Mouse (Mus musculus): ENCODE results near the gene Fbxl17. TPM values are rescaled to one million over a fixed set of nuclear protein-coding genes. Genes with fewer than 3 reads are reported as not detected.

Fbxl17 gene
- total RNA-seq, 2 experiments from 2014 or later: 50.4 to 56.2 TPM

DNA sequence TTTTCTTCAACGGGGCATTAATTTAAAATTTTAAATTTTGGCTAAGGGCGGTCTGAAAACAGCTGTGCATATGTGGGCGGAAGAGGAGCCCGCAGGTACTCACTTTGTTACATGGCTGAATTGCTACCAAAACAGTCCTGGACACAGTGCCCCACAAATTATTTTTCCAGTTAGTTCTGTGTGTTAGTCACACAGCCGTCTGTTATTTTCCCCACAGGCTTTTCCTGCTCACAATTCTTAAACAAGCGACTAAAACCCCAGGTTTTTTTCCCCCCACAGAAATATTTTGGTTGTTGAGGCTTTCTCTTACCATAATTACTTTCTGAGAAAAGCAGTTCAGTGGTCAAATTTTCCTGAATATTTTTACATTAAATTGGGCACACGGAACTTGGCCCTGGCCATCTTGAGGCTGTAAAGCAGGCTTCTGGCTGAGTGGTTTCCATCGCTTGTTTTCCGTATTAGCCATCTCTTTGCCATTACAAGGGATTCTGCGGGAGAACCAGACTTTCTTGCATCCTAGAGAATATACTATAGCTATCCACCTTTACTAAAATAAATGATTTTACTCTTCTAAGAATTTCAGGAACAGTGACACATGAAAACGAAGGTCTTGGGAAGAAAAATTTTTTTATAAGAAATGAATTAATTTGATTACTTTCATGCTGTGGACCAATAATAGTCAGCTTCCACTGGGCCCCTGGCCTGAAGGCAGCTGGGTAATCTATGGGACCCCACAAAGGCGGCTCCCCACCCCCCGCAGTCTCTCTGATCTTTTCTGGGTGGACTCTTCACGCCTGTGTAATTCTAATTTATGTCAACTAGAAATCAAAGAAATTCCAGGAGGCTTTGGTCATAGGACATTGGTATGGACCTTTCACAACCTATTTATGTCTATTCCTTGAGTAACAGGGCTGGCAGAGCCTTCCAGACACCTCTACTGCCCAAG is 424.5 kb downstream of the Fbxl17 start:
- DNase-seq (ENCODE audit: extremely low spot score in 1 of 2, low spot score in 1 of 2): no peak

DNA sequence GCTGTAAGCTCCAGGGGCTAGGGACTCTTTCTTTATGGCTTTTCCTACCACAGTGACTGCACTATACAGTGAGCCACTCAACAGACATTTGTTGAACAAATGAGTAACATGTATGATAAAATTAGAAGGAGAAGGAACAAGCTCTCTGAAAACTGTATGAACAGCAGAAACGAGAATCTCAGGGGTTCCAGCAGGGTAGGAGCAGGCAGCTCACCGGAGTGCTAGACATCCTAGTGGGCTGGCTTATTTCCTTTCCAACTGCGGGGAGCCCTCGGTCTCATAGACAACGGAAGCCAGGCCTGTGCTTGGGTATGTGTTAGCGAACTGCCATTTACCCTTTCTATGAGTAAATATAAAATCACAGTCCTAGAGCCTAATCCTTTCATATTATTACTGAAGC is 426.5 kb downstream of the Fbxl17 start:
- DNase-seq (ENCODE audit: extremely low spot score in 1 of 2, low spot score in 1 of 2): no peak

DNA sequence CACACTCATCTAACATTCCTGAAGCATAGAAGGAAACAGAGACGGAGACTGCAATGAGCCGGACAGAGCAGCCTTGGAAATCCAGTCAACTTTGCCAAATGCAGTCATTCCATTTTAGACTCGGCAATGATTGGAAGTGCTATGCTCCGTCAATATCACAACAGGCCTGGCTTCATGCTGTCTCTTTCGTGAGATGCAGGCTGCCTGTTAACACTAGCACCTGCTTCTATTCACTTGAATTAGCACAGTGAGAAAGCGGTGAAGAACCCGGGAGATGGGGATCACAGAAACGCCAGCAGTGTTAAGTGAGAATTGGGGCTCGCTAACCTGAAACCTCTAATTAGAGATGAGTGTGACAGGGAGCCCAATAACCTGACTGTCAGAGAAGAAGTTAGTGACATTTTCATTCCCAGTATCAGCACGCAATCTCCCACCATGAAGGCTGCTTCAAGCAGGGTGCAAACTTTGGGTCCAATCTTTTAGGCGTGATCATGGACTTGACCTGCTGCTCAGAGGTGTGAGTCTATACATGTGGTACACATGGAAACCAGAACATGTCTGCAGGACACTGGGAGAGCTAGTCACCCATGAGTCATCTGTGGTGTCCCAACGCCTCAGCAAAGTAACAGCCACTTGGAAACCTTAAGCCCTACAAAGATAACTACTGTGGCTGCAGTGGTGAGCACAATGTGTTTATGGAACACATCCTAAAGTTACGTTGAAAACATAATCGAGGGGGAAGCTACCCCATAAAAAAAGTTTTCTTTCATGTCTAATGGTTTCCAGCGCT is 428.5 kb downstream of the Fbxl17 start:
- DNase-seq (ENCODE audit: extremely low spot score in 1 of 2, low spot score in 1 of 2): no peak

DNA sequence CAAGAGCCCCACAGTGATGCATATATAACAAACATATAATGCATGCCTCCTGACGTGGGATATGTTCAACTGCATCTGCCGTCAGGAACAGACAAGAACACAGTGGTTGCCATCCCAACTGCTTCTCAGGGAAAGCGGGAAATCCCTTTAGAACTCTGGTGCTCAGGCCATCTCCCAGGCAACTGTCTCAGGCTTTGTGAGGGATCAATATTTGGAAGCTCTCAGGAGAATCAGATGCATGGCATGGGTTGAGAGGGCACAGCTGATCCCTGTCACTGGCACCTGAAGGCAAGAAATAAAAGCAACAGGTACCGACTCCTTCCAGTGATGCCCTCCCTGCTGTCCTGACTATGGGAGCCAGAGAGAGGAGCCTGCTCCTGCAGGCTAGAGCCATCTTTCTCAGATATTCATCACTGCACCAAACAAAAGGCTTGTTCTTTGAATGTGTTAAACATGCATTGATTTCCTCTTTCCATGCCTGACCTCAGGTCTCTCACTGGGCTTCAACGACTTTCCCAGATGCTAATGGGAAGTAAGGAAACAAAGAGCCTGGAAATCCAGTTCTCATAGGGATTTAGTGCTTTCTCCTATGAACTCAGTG is 429.6 kb downstream of the Fbxl17 start:
- DNase-seq (ENCODE audit: extremely low spot score in 1 of 2, low spot score in 1 of 2): no peak

DNA sequence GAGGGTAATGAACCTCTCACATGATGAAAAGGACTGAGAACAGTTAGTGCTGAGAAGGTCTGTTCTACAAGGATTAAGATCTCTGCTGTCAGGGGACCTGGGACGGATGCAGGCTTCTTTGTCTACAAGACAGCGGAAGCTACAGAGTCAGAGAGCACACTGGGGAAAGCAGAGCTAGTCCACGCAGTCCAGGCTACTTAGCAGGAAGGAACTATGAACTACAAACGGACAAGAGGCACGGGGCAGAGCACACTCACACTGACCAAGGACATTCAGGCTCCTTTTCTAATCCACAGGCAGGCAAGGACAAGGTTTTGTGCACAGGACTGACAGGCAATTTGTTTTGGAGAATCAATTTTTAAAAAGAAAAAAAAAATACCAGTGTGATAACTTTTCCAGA is 437.0 kb downstream of the Fbxl17 start:
- no peak for DNase-seq (ENCODE audit: extremely low spot score in 1 of 2, low spot score in 1 of 2)

DNA sequence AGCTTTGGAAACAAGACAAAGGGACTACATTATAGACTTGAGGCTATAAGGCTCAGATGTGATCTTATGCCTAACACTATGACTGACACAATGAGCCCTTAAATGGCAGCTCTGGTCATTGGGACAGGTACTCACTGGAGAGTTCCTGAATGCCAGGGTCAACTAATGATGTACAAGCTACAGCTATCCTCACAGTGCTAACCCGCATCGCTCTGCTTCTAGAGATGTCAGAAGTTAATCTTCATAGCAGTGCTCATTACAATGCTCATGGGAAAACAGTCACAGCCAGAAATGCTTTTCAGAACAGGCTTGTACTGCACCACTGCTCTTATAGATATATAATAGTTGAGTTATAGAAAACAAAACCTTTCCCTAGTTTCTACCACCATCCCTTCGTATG is 438.0 kb downstream of the Fbxl17 start:
- DNase-seq (ENCODE audit: extremely low spot score in 1 of 2, low spot score in 1 of 2): no peak

DNA sequence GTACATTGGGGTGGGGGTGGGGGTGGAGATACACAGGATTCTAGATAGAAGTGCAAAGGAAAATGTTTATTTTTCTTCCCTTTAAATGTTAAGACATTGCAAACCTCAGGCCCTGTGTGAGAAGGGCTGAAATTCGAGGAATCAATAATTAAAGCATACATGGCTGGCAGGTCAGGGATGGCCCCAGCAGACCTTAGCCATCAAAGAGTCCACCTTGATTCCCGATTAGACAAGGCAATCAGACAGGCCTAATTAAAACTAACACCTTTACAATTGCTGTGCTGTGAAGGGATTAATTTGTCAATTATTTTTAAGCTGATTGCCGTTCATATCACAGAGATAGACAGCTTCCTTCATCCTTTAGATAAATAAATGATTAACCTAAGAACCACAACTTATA is 439.0 kb downstream of the Fbxl17 start:
- DNase-seq (ENCODE audit: extremely low spot score in 1 of 2, low spot score in 1 of 2): no peak

DNA sequence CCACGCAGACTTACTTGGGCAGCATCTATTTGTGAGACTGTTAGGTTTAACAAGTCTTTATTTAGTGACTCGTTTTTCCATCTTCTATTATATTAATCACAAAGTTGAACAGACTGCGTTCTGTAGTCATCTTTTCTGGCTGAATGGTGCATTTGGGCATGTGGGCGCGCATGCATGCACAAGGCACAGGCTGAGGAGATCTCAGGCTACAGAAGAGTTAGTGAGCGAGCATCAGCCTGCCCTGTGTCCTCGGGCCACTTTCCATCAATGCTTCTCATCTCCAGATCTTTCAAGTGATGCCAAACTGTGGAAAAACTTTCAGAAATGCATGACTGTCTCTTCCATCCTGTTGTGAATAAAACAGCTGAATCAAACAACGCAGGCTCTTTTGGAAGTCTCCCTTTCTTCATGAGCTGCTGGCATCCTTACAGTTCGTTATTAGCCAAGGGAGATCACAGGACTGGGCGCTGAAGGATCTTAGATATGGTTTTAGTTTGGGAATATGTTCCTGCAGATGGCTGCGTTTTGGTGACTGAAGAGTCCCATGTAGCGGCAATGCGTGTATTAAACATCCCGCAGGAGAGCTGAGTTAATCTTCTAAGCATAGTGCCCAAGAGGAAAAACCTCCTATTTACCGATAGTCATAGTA is 442.0 kb downstream of the Fbxl17 start:
- no peak for DNase-seq (ENCODE audit: extremely low spot score in 1 of 2, low spot score in 1 of 2)

DNA sequence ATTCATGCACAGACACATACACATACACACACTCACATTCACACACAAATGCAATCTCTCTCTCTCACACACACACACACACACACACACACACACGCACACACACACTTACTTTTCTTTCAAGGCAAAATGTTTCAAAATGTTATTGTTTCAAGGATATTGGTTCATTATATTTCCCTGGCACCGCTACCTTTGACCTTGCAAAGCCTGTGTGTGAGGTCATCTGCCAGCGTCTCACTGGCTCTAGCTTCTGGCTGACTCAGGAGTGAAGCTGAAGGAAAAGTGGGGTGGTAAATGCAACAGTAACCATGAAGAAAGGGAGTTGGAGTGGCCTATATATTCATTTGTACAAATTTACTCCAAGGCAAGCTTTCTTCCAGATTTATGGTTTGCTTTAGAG is 442.8 kb downstream of the Fbxl17 start:
- no peak for DNase-seq (ENCODE audit: extremely low spot score in 1 of 2, low spot score in 1 of 2)

DNA sequence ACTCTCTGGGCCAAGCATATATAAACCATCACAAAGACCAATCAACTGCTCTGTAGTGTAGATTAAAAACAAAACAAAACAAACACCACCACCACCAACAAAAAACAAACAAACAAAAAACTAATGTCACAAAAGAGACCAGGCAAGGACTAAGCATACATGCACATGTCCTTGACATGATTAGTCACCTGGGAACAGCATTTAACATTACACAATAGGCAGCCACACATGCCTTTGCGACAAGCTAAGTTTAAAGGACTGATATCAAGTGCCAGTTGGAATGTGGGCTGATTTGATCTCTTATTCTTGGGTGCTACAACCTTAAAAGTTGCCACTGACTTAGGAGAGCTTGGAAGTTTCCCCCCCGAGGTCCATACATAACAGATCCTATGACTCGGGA is 446.5 kb downstream of the Fbxl17 start:
- DNase-seq (ENCODE audit: extremely low spot score in 1 of 2, low spot score in 1 of 2): no peak

DNA sequence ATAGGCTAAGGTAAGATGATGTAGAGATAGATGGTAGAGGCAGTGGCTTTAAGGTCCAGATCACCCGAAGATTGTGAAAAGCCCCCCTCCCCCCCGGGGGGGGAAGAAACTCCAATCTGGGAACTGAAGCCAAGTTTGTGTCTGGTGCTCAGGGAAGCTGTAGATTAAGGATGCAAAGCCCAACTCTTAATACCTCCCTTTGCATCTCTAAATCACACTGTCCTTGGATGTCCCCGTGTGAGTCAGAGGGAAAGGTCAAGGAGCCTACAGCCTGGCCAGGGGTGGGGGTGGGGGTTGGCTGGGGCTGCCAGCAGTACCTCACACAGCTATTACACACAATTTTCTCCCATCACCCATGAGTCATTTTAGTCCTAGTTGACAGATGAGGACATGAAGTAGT is 453.4 kb downstream of the Fbxl17 start:
- no peak for DNase-seq (ENCODE audit: extremely low spot score in 1 of 2, low spot score in 1 of 2)

DNA sequence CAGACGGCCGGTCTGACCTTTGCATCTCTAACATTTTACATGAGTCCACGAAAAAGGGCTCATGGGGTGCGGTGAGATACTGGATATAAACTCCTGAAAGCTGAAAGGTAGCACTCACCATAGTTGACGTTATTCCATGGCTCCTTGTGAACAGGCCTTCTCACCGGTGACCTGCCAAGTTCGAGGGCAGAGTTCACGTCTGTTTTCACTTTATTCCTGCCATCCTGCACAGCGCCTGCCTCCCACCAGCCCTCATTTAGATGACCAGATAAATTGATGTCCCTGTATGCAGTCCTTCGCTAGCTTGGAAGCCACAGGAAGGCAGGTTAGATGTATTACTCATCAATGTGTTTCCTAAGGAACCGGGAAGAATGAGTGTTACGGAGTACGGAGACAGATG is 454.5 kb downstream of the Fbxl17 start:
- DNase-seq (ENCODE audit: extremely low spot score in 1 of 2, low spot score in 1 of 2): no peak

DNA sequence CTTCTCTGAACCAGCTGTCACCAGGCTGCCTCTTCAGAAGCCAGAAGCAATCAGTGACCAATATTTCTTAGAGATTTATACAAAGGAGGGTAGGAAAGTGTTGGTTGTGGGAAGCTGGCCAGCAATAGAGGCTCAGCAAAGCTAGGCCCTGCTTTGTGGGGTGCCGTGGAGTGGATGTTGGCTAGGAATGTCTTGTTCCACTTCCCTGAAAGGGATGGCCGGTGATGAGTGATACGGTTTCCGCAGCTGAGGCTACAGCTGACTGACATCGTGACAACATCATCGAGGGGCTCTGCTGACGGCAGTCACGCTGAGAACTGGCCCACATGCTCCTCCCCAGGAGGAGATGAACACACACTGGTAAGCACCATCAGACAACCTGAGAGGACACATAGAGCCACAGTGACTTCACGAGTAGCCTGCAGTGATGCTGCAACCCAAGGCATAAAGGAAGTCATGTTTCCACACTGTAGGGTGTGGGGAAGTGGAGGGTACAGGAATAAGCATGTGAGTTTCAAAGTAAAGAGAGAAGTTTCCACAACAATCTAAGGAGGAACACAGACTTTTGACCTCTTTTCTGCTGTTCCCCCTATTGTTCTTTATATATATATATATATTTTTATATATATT is 456.7 kb downstream of the Fbxl17 start:
- DNase-seq (ENCODE audit: extremely low spot score in 1 of 2, low spot score in 1 of 2): no peak

DNA sequence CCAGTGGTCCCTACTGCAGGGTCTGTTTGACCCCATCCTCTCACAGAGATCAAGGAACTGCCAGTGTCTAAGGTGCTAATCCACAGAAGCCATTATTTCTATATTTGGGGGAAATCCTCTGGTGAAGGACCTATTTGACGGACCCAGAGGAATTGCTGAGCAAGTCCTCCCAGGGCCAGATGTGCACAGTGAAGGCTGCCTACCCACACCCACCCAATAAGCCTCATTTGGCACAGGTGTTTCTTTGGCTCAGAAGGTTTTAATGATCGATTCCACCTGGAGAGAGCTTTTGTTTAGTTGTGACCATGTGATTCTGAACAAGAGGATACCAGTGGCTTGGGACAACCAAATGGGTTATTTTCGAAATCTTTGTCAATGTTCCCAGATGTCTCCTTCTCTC is 462.3 kb downstream of the Fbxl17 start:
- no peak for DNase-seq (ENCODE audit: extremely low spot score in 1 of 2, low spot score in 1 of 2)

DNA sequence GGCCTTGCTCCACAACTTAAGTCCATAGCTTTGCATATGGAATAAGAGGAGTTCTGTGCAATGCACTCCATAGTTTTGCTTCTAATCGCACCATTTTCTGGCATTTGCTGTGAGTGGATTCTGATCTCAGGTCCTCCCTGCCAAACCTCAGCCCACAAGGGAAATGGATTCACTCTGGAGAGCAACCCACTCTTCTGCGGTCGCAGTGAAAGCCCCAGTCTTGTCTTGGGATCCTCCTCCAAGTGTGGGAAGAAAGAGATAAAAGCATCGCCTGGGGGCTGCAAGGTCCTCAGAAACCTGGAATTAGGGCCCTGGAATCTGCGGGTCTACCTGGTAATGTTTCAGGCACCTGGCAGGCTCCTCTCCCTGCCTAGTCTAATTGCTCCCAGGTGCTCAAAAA is 466.7 kb downstream of the Fbxl17 start:
- no peak for DNase-seq (ENCODE audit: extremely low spot score in 1 of 2, low spot score in 1 of 2)

DNA sequence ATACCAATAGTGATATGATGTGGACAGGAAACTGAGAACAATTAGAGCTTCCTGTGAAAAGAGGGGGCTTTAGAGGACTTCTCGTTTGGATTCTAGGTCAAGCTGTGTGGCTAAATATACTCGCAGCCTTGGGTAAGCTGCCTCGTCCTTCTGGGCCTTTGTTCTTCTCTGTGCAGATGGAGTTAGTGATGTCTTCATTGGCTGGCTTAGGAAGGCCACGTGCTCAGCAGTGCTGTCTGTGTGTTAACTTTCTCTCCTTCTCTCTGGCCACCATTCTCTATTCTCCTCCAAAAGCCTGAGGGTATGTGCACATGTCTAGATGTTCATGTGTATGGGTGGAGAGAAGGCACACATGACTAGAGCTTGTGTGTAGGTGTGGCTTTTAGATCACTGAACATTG is 470.7 kb downstream of the Fbxl17 start:
- DNase-seq (ENCODE audit: extremely low spot score in 1 of 2, low spot score in 1 of 2): no peak

DNA sequence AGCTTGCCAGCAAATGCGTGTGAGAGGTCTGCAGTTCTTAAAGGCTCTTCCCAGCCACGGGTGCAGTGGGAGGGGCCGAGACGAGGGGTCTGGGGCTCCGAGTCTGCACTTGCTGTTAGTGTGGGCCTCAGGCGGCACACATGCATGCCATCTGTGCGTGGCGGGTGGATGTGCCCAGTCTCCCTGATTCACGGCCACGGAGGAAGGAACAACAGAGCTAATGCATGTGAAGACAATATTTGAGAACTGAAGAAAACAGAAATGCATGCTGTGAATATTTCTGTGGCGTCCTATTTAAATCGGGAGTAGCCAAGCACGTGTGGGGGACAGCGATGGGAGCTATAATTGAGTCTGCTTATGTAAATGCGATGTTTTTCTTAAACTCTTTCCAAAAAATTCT is 474.6 kb downstream of the Fbxl17 start:
- DNase-seq (ENCODE audit: extremely low spot score in 1 of 2, low spot score in 1 of 2): no peak

DNA sequence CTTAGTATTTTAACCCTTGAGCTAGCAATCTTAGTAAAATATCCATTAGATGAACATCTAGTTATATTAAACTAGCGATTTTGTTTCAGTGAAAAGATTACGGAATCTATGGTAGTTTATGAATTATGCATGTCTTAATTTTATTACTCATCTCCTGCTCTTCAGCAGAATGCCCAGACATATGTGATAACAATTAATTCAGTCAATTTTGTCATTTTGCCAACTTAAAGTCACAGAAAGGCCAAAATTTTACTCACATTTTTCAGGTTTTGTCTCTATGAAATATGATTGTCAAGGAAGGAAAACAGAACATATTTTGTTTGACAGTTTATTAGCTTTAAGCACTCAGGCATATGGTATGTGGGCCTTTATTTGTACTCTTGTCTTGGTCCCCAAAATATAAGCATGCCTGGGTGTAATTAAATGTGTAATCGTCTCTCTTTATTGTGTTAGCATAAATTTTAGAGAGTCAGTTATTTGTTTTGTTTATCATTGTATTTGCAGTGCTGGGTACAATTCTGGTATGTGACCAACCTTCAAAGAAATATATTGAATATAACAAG is 482.1 kb downstream of the Fbxl17 start:
- DNase-seq (ENCODE audit: extremely low spot score in 1 of 2, low spot score in 1 of 2): no peak

DNA sequence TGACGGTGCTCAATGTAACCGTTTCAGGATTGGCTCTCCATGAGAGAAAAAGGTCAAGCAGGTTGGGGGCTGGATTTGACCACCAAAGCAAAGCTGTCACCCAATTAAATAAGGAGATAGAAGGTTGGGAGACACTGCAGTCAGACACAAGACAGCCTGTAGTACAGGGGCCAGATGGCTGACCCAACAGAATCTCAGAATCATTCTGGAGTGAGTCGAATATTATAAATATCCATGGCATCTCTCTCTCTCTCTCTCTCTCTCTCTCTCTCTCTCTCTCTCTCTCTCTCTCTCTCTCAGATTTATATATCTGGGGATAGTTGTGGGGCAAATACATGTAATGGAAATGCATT is 487.3 kb downstream of the Fbxl17 start:
- no peak for DNase-seq (ENCODE audit: extremely low spot score in 1 of 2, low spot score in 1 of 2)

Measured in layer of hippocampus, postnatal 25 days (tissue).